Mouse (Mus musculus): Measurements from ENCODE around the gene Vcp.

GRCm38 (mm10) chr4:42959382-42959781, 40.9 kb downstream of the Vcp start:
- no peak for TF ChIP-seq CTCF (IDR thresholded peaks at IDR 0.05; ENCODE audit: control insufficient read depth, insufficient read depth, insufficient replicate concordance, low read depth, low read length)
- TF ChIP-seq POLR2A (IDR thresholded peaks at IDR 0.05; ENCODE audit: control insufficient read depth, low read depth, low read length) = no peak
